Mouse (Mus musculus) kidney, adult 2 months (tissue): ENCODE measurements at regions not wholly inside any gene's neighbourhood (a gene's known extent, or its start where the extent isn't known, plus 50 kb on each side); places are given as distances from the start of the nearest gene placed in this dataset.

Source experiments
- CTCF ChIP-seq: fragments of 200-500 bp; conservative IDR thresholded peaks from 2 replicates; pipeline ENCODE4 v1.5.1; 2011; ENCODE audit warnings: low read depth, mild to moderate bottlenecking, control low read depth, low read length, moderate library complexity, mixed read lengths; ENCODE audit not compliant: insufficient read depth, insufficient read length
- POLR2A ChIP-seq: fragments of 200-500 bp; IDR thresholded peaks from one replicate; pipeline ENCODE4 v1.6.1; 2011; ENCODE audit warnings: low read depth, low read length, control low read depth

GRCm38 (mm10) chr19:26068553-26068952 lies 396.3 kb downstream of the Dmrt2 start:
- TF ChIP-seq POLR2A (no peak), CTCF (no peak)
